Mouse (Mus musculus): ENCODE measurements around the gene Notch2.

- TF ChIP-seq POLR2A (IDR thresholded peaks at IDR 0.05; ENCODE audit: low read depth, low read length) = no peak
- no peak for TF ChIP-seq CTCF (IDR thresholded peaks at IDR 0.05; ENCODE audit: borderline replicate concordance, insufficient read depth, low read length)
Observed at GRCm38 (mm10) chr3:98061661-98062330, 48.5 kb downstream of the Notch2 start.
